Mouse (Mus musculus): ENCODE data around the gene Zfyve1. TPM values are rescaled to one million over a fixed set of nuclear protein-coding genes. Genes with fewer than 3 reads are reported as not detected.

Zfyve1 gene
- polyA plus RNA-seq, 2 experiments = 17.2 to 33.8 TPM

GRCm38 (mm10) chr12:83582106-83582505 is 14.9 kb downstream of the Zfyve1 start:
- Histone ChIP-seq H3K4me3 (replicated peaks; ENCODE audit: low read length) (no peak overlapping the region), H3K9ac (ENCODE audit: low read depth, low read length, severe bottlenecking) (no peak overlapping the region), H3K4me1 (ENCODE audit: control insufficient read depth, insufficient read depth, low read length) (no peaks in the 10 kb centered on the region), H3K36me3 (ENCODE audit: control insufficient read depth, insufficient read depth, low read length) (peaks cover 54% of the 10 kb centered on the region), H3K4me2 (replicated peaks; ENCODE audit: low read depth, low read length, severe bottlenecking) (no peak overlapping the region), H3K9me3 (ENCODE audit: control insufficient read depth, low read length) (no peaks in the 10 kb centered on the region), H3K27me3 (ENCODE audit: control insufficient read depth, insufficient read depth, low read length) (no peaks in the 10 kb centered on the region), H3K27ac (replicated peaks; ENCODE audit: low read depth, low read length) (no peak overlapping the region)
- ATAC-seq (ENCODE audit: low FRiP score, low read depth) = no peak
- DNase-seq (ENCODE audit: low spot score) = no peak
- 82% methylated on average over 4 of the region's 4 CpGs for WGBS
- TF ChIP-seq POLR2A (IDR thresholded peaks at IDR 0.05; ENCODE audit: borderline replicate concordance, extremely low read depth, insufficient read depth, insufficient read length) = no peak

GRCm38 (mm10) chr12:83580283-83580682 is 16.7 kb downstream of the Zfyve1 start:
- no peak overlapping the region for H3K27ac ChIP-seq (replicated peaks; ENCODE audit: low read depth, low read length)
- H3K9me3 ChIP-seq (ENCODE audit: control insufficient read depth, low read length) = no peaks in the 10 kb centered on the region
- 91% methylated on average over 3 of the region's 3 CpGs for WGBS
- no peaks in the 10 kb centered on the region for H3K4me1 ChIP-seq (ENCODE audit: control insufficient read depth, insufficient read depth, low read length)
- peaks cover 62% of the 10 kb centered on the region for H3K36me3 ChIP-seq (ENCODE audit: control insufficient read depth, insufficient read depth, low read length)
- no peak for TF ChIP-seq POLR2A (IDR thresholded peaks at IDR 0.05; ENCODE audit: borderline replicate concordance, extremely low read depth, insufficient read depth, insufficient read length)
- no peak overlapping the region for H3K9ac ChIP-seq (ENCODE audit: low read depth, low read length, severe bottlenecking)
- ATAC-seq (ENCODE audit: low FRiP score, low read depth) (no peak), DNase-seq (ENCODE audit: low spot score) (no peak)
- H3K27me3 ChIP-seq (ENCODE audit: control insufficient read depth, insufficient read depth, low read length) = no peaks in the 10 kb centered on the region
- H3K4me3 ChIP-seq (replicated peaks; ENCODE audit: low read length) = no peak overlapping the region
- no peak overlapping the region for H3K4me2 ChIP-seq (replicated peaks; ENCODE audit: low read depth, low read length, severe bottlenecking)

- no peak for DNase-seq (ENCODE audit: low spot score)
- H3K27ac ChIP-seq (replicated peaks; ENCODE audit: low read depth, low read length) = no peak overlapping the region
- no peaks in the 10 kb centered on the region for H3K4me1 ChIP-seq (ENCODE audit: control insufficient read depth, insufficient read depth, low read length)
- TF ChIP-seq POLR2A (IDR thresholded peaks at IDR 0.05; ENCODE audit: borderline replicate concordance, extremely low read depth, insufficient read depth, insufficient read length) = no peak
- peaks cover 67% of the 10 kb centered on the region for H3K36me3 ChIP-seq (ENCODE audit: control insufficient read depth, insufficient read depth, low read length)
- no peak for ATAC-seq (ENCODE audit: low FRiP score, low read depth)
- H3K9ac ChIP-seq (ENCODE audit: low read depth, low read length, severe bottlenecking) = no peak overlapping the region
- 47% methylated on average over 3 of the region's 3 CpGs for WGBS
- H3K4me2 ChIP-seq (replicated peaks; ENCODE audit: low read depth, low read length, severe bottlenecking) = no peak overlapping the region
- no peaks in the 10 kb centered on the region for H3K27me3 ChIP-seq (ENCODE audit: control insufficient read depth, insufficient read depth, low read length)
- no peaks in the 10 kb centered on the region for H3K9me3 ChIP-seq (ENCODE audit: control insufficient read depth, low read length)
- no peak overlapping the region for H3K4me3 ChIP-seq (replicated peaks; ENCODE audit: low read length)
These were observed 18.0 kb downstream of the Zfyve1 start for GRCm38 (mm10) chr12:83578896-83579569.

GRCm38 (mm10) chr12:83578356-83578755 is 18.7 kb downstream of the Zfyve1 start:
- ATAC-seq (ENCODE audit: low FRiP score, low read depth) (no peak), DNase-seq (ENCODE audit: low spot score) (no peak)
- Histone ChIP-seq H3K4me3 (replicated peaks; ENCODE audit: low read length) (no peak overlapping the region), H3K36me3 (ENCODE audit: control insufficient read depth, insufficient read depth, low read length) (peaks cover 63% of the 10 kb centered on the region), H3K9ac (ENCODE audit: low read depth, low read length, severe bottlenecking) (no peak overlapping the region), H3K4me2 (replicated peaks; ENCODE audit: low read depth, low read length, severe bottlenecking) (no peak overlapping the region), H3K27me3 (ENCODE audit: control insufficient read depth, insufficient read depth, low read length) (no peaks in the 10 kb centered on the region), H3K27ac (replicated peaks; ENCODE audit: low read depth, low read length) (no peak overlapping the region), H3K9me3 (ENCODE audit: control insufficient read depth, low read length) (no peaks in the 10 kb centered on the region), H3K4me1 (ENCODE audit: control insufficient read depth, insufficient read depth, low read length) (no peaks in the 10 kb centered on the region)
- TF ChIP-seq POLR2A (IDR thresholded peaks at IDR 0.05; ENCODE audit: borderline replicate concordance, extremely low read depth, insufficient read depth, insufficient read length) = no peak
- 96% methylated on average over 2 of the region's 2 CpGs for WGBS

GRCm38 (mm10) chr12:83577445-83577844 is 19.6 kb downstream of the Zfyve1 start:
- WGBS = 95% methylated on average over 5 of the region's 5 CpGs
- Histone ChIP-seq H3K4me2 (replicated peaks; ENCODE audit: low read depth, low read length, severe bottlenecking) (no peak overlapping the region), H3K4me1 (ENCODE audit: control insufficient read depth, insufficient read depth, low read length) (no peaks in the 10 kb centered on the region), H3K9me3 (ENCODE audit: control insufficient read depth, low read length) (no peaks in the 10 kb centered on the region), H3K36me3 (ENCODE audit: control insufficient read depth, insufficient read depth, low read length) (peaks cover 71% of the 10 kb centered on the region), H3K27ac (replicated peaks; ENCODE audit: low read depth, low read length) (no peak overlapping the region), H3K4me3 (replicated peaks; ENCODE audit: low read length) (no peak overlapping the region), H3K27me3 (ENCODE audit: control insufficient read depth, insufficient read depth, low read length) (no peaks in the 10 kb centered on the region), H3K9ac (ENCODE audit: low read depth, low read length, severe bottlenecking) (no peak overlapping the region)
- DNase-seq (ENCODE audit: low spot score) = no peak
- no peak for TF ChIP-seq POLR2A (IDR thresholded peaks at IDR 0.05; ENCODE audit: borderline replicate concordance, extremely low read depth, insufficient read depth, insufficient read length)
- ATAC-seq (ENCODE audit: low FRiP score, low read depth) = no peak
